8 mouse cellular contexts compared by ENCODE assay signal in genomic region chr14:34769567-34770158, GRCm38 (mm10). TPM values are rescaled to one million over a fixed set of nuclear protein-coding genes. Genes with fewer than 3 reads are reported as not detected.
DNase-seq lines count a peak whose midpoint lies in the region; ATAC-seq lines count a peak whose summit lies in the region.

No protein-coding gene starts in this region.

- peak overlapping the region; percentile 99 for H3K4me2 ChIP-seq in heart, embryonic 14.5 days (ENCODE audit: low read length)

- H3K4me3 ChIP-seq in heart, embryonic 14.5 days (ENCODE audit: control insufficient read depth in 1 of 2, insufficient read depth in 1 of 2, low read depth in 1 of 2, low read length in 2 of 2), result peak overlapping the region; percentile 42 to 53
- H3K4me3 ChIP-seq in megakaryocyte, embryonic 14.5 days (replicated peaks), result peak overlapping the region; percentile 91

- H3K9ac ChIP-seq in heart, embryonic 14.5 days (ENCODE audit: low read length), result peak overlapping the region; percentile 71

- no peaks in the 10 kb centered on the region for H3K9me3 ChIP-seq in heart, embryonic 14.5 days (ENCODE audit: control insufficient read depth, low read length)
- H3K9me3 ChIP-seq in megakaryocyte, embryonic 14.5 days, result no peaks in the 10 kb centered on the region

- ATAC-seq in heart, embryonic 14.5 days (ENCODE audit: insufficient number of reproducible peaks, insufficient read depth, low FRiP score, low read depth), result no peak

- H3K36me3 ChIP-seq in heart, embryonic 14.5 days (ENCODE audit: control insufficient read depth, insufficient read depth, low read length), result no peaks in the 10 kb centered on the region
- no peaks in the 10 kb centered on the region for H3K36me3 ChIP-seq in megakaryocyte, embryonic 14.5 days (replicated peaks; ENCODE audit: low read length)

- H3K27ac ChIP-seq in heart, embryonic 14.5 days (replicated peaks in 1 of 2; ENCODE audit: control insufficient read depth in 1 of 2, insufficient read depth in 1 of 2, low read depth in 2 of 2, low read length in 2 of 2), result no peak overlapping the region

- no peaks in the 10 kb centered on the region; the same call in 1 of the 2 replicates for H3K27me3 ChIP-seq in heart, embryonic 14.5 days (ENCODE audit: control insufficient read depth, insufficient read depth, low read length)
- H3K27me3 ChIP-seq in megakaryocyte, embryonic 14.5 days (replicated peaks), result peaks cover 21% of the 10 kb centered on the region

- DNase-seq in urinary bladder, postnatal 14 days (ENCODE audit: low spot score), result peak; percentile 16
- no peak for DNase-seq in urinary bladder, postnatal 25 days (ENCODE audit: low spot score)
- DNase-seq in cerebellum, postnatal 14 days, result peak; percentile 46 to 51
- peak; percentile 41 to 69 for DNase-seq in kidney, postnatal 36 days
- peak; percentile 17 for DNase-seq in right cerebral cortex, postnatal 14 days
- DNase-seq in spleen, postnatal 10 days (ENCODE audit: low spot score in 2 of 2), result no peak

- WGBS in heart, embryonic 14.5 days, result 13% methylated on average over 32 of the region's 32 CpGs

- peaks cover 4 to 6% of the 10 kb centered on the region in 2 experiments; a peak in 2 of 4 replicates for H3K4me1 ChIP-seq in heart, embryonic 14.5 days (ENCODE audit: control insufficient read depth in 2 of 2, insufficient read depth in 2 of 2, low read length in 2 of 2)
- peaks cover 29% of the 10 kb centered on the region for H3K4me1 ChIP-seq in megakaryocyte, embryonic 14.5 days

RNA-seq across cellular contexts. Expression of gene Grid1, which starts 50.2 kb away (rescaled TPM):
- 0.46 and 0.81 TPM in 2 replicates for polyA plus RNA-seq in heart, embryonic 14.5 days (2014; fragmentation: Nextera tagmentation; extraction: Ambion mirVana)
- polyA plus RNA-seq in megakaryocyte, embryonic 14.5 days (2012; ENCODE audit: insufficient read depth, low replicate concordance), result not detected in 2 replicates

Comparison
In these comparisons a context has a peak if more than half of its experiments do, and no peak if none do; other contexts are left out.
1. DNase-seq: peak in urinary bladder, postnatal 14 days (single experiment), cerebellum, postnatal 14 days (2 of 2), kidney, postnatal 36 days (2 of 2) and right cerebral cortex, postnatal 14 days (single experiment); none in urinary bladder, postnatal 25 days (single experiment) and spleen, postnatal 10 days (0 of 2).